Mouse (Mus musculus): ENCODE results near the gene Acsm5. TPM values are rescaled to one million over a fixed set of nuclear protein-coding genes. Genes with fewer than 3 reads are reported as not detected.
"Not testable (repeated sequence)": the region's sequence is repeated elsewhere in the genome, so short reads cannot be mapped to it uniquely, and the experiment has no call there.

Gene Acsm5
- polyA plus RNA-seq, 1 experiment from 2014 or later: not detected

GRCm38 (mm10) chr7:119525881-119526281 is 6.6 kb downstream of the Acsm5 start:
- Histone ChIP-seq H3K36me3 (ENCODE audit: inconsistent target) (no peaks in the 10 kb centered on the region), H3K27ac (no peak overlapping the region), H3K79me2 (ENCODE audit: inconsistent target) (no peaks in the 10 kb centered on the region), H3K4me3 (ENCODE audit: inconsistent target) (no peak overlapping the region)
- WGBS (ENCODE audit: missing documents): 47% methylated on average over 2 of the region's 2 CpGs

- Histone ChIP-seq H3K27ac (no peak overlapping the region), H3K79me2 (ENCODE audit: inconsistent target) (no peaks in the 10 kb centered on the region), H3K36me3 (ENCODE audit: inconsistent target) (no peaks in the 10 kb centered on the region), H3K4me3 (ENCODE audit: inconsistent target) (no peak overlapping the region)
- WGBS (ENCODE audit: missing documents): 91% methylated on average over 13 of the region's 13 CpGs
These were observed 7.2 kb downstream of the Acsm5 start for GRCm38 (mm10) chr7:119526486-119526885.

- H3K27ac ChIP-seq: no peak overlapping the region
- H3K4me3 ChIP-seq (ENCODE audit: inconsistent target): no peak overlapping the region
- H3K79me2 ChIP-seq (ENCODE audit: inconsistent target): no peaks in the 10 kb centered on the region
- H3K36me3 ChIP-seq (ENCODE audit: inconsistent target): no peaks in the 10 kb centered on the region
- WGBS (ENCODE audit: missing documents): 92% methylated on average over 1 of the region's 1 CpGs
These were observed 7.9 kb downstream of the Acsm5 start for GRCm38 (mm10) chr7:119527135-119527534.

GRCm38 (mm10) chr7:119527548-119527947 is 8.3 kb downstream of the Acsm5 start:
- Histone ChIP-seq H3K79me2 (ENCODE audit: inconsistent target) (no peaks in the 10 kb centered on the region), H3K27ac (no peak overlapping the region), H3K4me3 (ENCODE audit: inconsistent target) (no peak overlapping the region), H3K36me3 (ENCODE audit: inconsistent target) (no peaks in the 10 kb centered on the region)
- 58% methylated on average over 2 of the region's 2 CpGs for WGBS (ENCODE audit: missing documents)

- no peaks in the 10 kb centered on the region for H3K36me3 ChIP-seq (ENCODE audit: inconsistent target)
- 82% methylated on average over 6 of the region's 7 CpGs for WGBS (ENCODE audit: missing documents)
- no peaks in the 10 kb centered on the region for H3K79me2 ChIP-seq (ENCODE audit: inconsistent target)
- H3K4me3 ChIP-seq (ENCODE audit: inconsistent target): no peak overlapping the region
- no peak overlapping the region for H3K27ac ChIP-seq
These were observed 9.4 kb downstream of the Acsm5 start for GRCm38 (mm10) chr7:119528617-119529016.

- no peak overlapping the region for H3K27ac ChIP-seq
- H3K79me2 ChIP-seq (ENCODE audit: inconsistent target): no peaks in the 10 kb centered on the region
- WGBS (ENCODE audit: missing documents): 56% methylated on average over 1 of the region's 1 CpGs
- no peak overlapping the region for H3K4me3 ChIP-seq (ENCODE audit: inconsistent target)
- H3K36me3 ChIP-seq (ENCODE audit: inconsistent target): no peaks in the 10 kb centered on the region
These were observed 13.7 kb downstream of the Acsm5 start for GRCm38 (mm10) chr7:119532924-119533323.

- H3K36me3 ChIP-seq (ENCODE audit: inconsistent target): no peaks in the 10 kb centered on the region
- H3K79me2 ChIP-seq (ENCODE audit: inconsistent target): no peaks in the 10 kb centered on the region
- 56% methylated on average over 2 of the region's 2 CpGs for WGBS (ENCODE audit: missing documents)
- H3K4me3 ChIP-seq (ENCODE audit: inconsistent target): no peak overlapping the region
- H3K27ac ChIP-seq: no peak overlapping the region
These were observed 15.1 kb downstream of the Acsm5 start for GRCm38 (mm10) chr7:119534389-119534788.

- no peak overlapping the region for H3K4me3 ChIP-seq (ENCODE audit: inconsistent target)
- no peaks in the 10 kb centered on the region for H3K36me3 ChIP-seq (ENCODE audit: inconsistent target)
- WGBS (ENCODE audit: missing documents): 68% methylated on average over 2 of the region's 2 CpGs
- no peaks in the 10 kb centered on the region for H3K79me2 ChIP-seq (ENCODE audit: inconsistent target)
- no peak overlapping the region for H3K27ac ChIP-seq
These were observed 23.2 kb downstream of the Acsm5 start for GRCm38 (mm10) chr7:119542445-119542844.

GRCm38 (mm10) chr7:119545572-119545971 is 26.3 kb downstream of the Acsm5 start:
- Histone ChIP-seq H3K4me3 (ENCODE audit: inconsistent target) (no peak overlapping the region), H3K27ac (no peak overlapping the region), H3K36me3 (ENCODE audit: inconsistent target) (no peaks in the 10 kb centered on the region)

GRCm38 (mm10) chr7:119550471-119551222 is 31.4 kb downstream of the Acsm5 start:
- H3K4me3 ChIP-seq (ENCODE audit: inconsistent target): no peak overlapping the region
- no peaks in the 10 kb centered on the region for H3K36me3 ChIP-seq (ENCODE audit: inconsistent target)
- no peaks in the 10 kb centered on the region for H3K79me2 ChIP-seq (ENCODE audit: inconsistent target)
- WGBS (ENCODE audit: missing documents): 87% methylated on average over 3 of the region's 3 CpGs
- H3K27ac ChIP-seq: no peak overlapping the region

More at GRCm38 (mm10) chr7:119545572-119545971, 26.3 kb downstream of the Acsm5 start:
- H3K79me2 ChIP-seq (ENCODE audit: inconsistent target): no peaks in the 10 kb centered on the region

- 91% methylated on average over 1 of the region's 1 CpGs for WGBS (ENCODE audit: missing documents)
- Histone ChIP-seq H3K27ac (no peak within 1 kb of the TSS), H3K4me3 (ENCODE audit: inconsistent target) (no peak within 1 kb of the TSS), H3K79me2 (ENCODE audit: inconsistent target) (no peaks in the 10 kb centered on the region), H3K36me3 (ENCODE audit: inconsistent target) (no peaks in the 10 kb centered on the region)
These were observed 34.8 kb downstream of the Acsm5 start, which contains the start of gene Acsm2 for GRCm38 (mm10) chr7:119554040-119554439. Acsm2 (plus strand) TSS chr7:119554340.

- no peaks in the 10 kb centered on the region for H3K36me3 ChIP-seq (ENCODE audit: inconsistent target)
- 78% methylated on average over 3 of the region's 3 CpGs for WGBS (ENCODE audit: missing documents)
- no peaks in the 10 kb centered on the region for H3K79me2 ChIP-seq (ENCODE audit: inconsistent target)
- no peak overlapping the region for H3K4me3 ChIP-seq (ENCODE audit: inconsistent target)
- H3K27ac ChIP-seq: no peak overlapping the region
These were observed 40.7 kb downstream of the Acsm5 start for GRCm38 (mm10) chr7:119559789-119560451.

- Histone ChIP-seq H3K4me3 (ENCODE audit: inconsistent target) (no peak overlapping the region), H3K79me2 (ENCODE audit: inconsistent target) (no peaks in the 10 kb centered on the region), H3K27ac (no peak overlapping the region), H3K36me3 (ENCODE audit: inconsistent target) (no peaks in the 10 kb centered on the region)
- WGBS (ENCODE audit: missing documents): 85% methylated on average over 3 of the region's 3 CpGs
These were observed 41.2 kb downstream of the Acsm5 start for GRCm38 (mm10) chr7:119560452-119560835.

GRCm38 (mm10) chr7:119561441-119561840 is 42.2 kb downstream of the Acsm5 start:
- WGBS (ENCODE audit: missing documents): 55% methylated on average over 4 of the region's 4 CpGs
- Histone ChIP-seq H3K4me3 (ENCODE audit: inconsistent target) (no peak overlapping the region), H3K36me3 (ENCODE audit: inconsistent target) (no peaks in the 10 kb centered on the region), H3K79me2 (ENCODE audit: inconsistent target) (no peaks in the 10 kb centered on the region), H3K27ac (no peak overlapping the region)

- not testable (repeated sequence) for H3K36me3 ChIP-seq (ENCODE audit: inconsistent target); H3K27ac ChIP-seq; H3K4me3 ChIP-seq (ENCODE audit: inconsistent target); H3K79me2 ChIP-seq (ENCODE audit: inconsistent target)
- 70% methylated on average over 1 of the region's 2 CpGs for WGBS (ENCODE audit: missing documents)
These were observed 43.2 kb downstream of the Acsm5 start for GRCm38 (mm10) chr7:119562476-119562875.
